Mouse (Mus musculus): ENCODE measurements around the gene Dgkg.

Dgkg gene

GRCm38 (mm10) chr16:22436106-22436505, 220.9 kb downstream of the Dgkg start:
- no peak for DNase-seq (ENCODE audit: low spot score)

GRCm38 (mm10) chr16:22434530-22434929, 222.5 kb downstream of the Dgkg start:
- no peak for DNase-seq (ENCODE audit: low spot score)

DNA sequence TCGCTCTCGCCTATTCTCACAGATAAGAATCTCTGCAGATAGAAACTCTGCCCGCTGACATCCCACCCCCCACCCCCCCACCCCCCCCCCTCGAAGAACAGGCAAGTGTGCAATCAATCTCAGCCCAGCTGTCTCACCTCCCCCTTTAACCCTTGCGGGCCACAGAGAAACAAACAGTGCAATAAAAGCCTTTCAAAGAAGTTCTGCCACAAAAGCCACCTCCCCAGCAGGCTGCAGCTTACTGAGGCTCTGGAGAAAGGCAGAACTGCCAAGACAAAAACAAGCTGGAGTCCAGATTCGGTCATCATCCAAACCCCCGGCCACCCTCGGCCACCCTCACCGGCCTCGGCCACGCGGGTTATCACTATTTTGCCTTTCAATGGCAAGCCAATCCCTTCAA, 223.1 kb downstream of the Dgkg start:
- DNase-seq (ENCODE audit: low spot score), result no peak

GRCm38 (mm10) chr16:22431773-22432172, 225.2 kb downstream of the Dgkg start:
- no peak for DNase-seq (ENCODE audit: low spot score)

DNA sequence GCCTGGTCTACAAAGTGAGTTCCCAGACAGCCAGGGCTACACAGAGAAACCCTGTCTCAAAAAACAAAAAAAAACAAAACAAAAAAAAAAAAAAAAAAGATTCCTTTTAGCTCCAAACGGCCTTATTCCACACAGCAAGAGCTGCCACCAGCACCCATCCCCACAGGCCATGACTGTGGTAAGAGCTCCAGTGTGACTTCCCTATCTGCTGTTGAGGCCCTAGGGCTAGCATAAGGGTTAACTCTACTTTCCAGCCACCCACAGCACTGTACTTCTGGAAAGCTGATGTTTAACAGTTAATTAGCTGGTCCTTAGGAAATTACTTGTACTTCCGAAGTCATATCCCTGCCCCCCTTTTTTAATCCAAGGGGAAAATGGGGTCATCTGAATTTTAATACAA, 225.7 kb downstream of the Dgkg start:
- no peak for DNase-seq (ENCODE audit: low spot score)

- DNase-seq (ENCODE audit: low spot score), result no peak
These were observed 226.6 kb downstream of the Dgkg start for GRCm38 (mm10) chr16:22430211-22430951.

GRCm38 (mm10) chr16:22429377-22429776, 227.6 kb downstream of the Dgkg start:
- no peak for DNase-seq (ENCODE audit: low spot score)

- DNase-seq (ENCODE audit: low spot score), result peak; percentile 40
These were observed 228.1 kb downstream of the Dgkg start for GRCm38 (mm10) chr16:22428853-22429341.

GRCm38 (mm10) chr16:22426866-22427265, 230.2 kb downstream of the Dgkg start:
- no peak for DNase-seq (ENCODE audit: low spot score)

- DNase-seq (ENCODE audit: low spot score), result no peak
These were observed 234.8 kb downstream of the Dgkg start for GRCm38 (mm10) chr16:22422256-22422655.
